9 mouse cellular contexts compared by ENCODE assay signal in genomic region chr19:45781676-45782075, GRCm38 (mm10). TPM values are rescaled to one million over a fixed set of nuclear protein-coding genes. Genes with fewer than 3 reads are reported as not detected.
DNase-seq lines count a peak whose midpoint lies in the region; ATAC-seq and TF ChIP-seq lines count a peak whose summit lies in the region.
"Had no signal": no experiment of that assay in that cellular context is flagged by ENCODE, and none has a peak within 500 bp of the region (broad histone marks: within the 10 kb centered on the region; RNA-seq: fewer than 3 reads in every experiment).

No protein-coding gene starts in this region.

- TF ChIP-seq CTCF in layer of hippocampus, adult 2 months (conservative IDR thresholded peaks at IDR 0.05) = peak; percentile 53

- no peaks in the 10 kb centered on the region for H3K9me3 ChIP-seq in embryonic facial prominence, embryonic 10.5 days
- H3K9me3 ChIP-seq in intestine, embryonic 14.5 days (ENCODE audit: control insufficient read depth, low read length) = no peaks in the 10 kb centered on the region

- peaks cover 48% of the 10 kb centered on the region for H3K36me3 ChIP-seq in embryonic facial prominence, embryonic 10.5 days (replicated peaks)
- peaks cover 37% of the 10 kb centered on the region for H3K36me3 ChIP-seq in intestine, embryonic 14.5 days (ENCODE audit: control insufficient read depth, insufficient read depth, low read length)
- H3K36me3 ChIP-seq in myocyte (ENCODE audit: control insufficient read depth, insufficient read depth) = peaks cover 21% of the 10 kb centered on the region

- H3ac ChIP-seq in myocyte (ENCODE audit: control insufficient read depth, insufficient read length) = no peak overlapping the region

- no peak overlapping the region; the same call in 1 of the 2 replicates for H3K9ac ChIP-seq in intestine, embryonic 14.5 days (ENCODE audit: low read length)

- H3K79me2 ChIP-seq in myocyte (ENCODE audit: control insufficient read depth, insufficient read depth) = peaks cover 59% of the 10 kb centered on the region

- peak overlapping the region; percentile 84 for H3K4me2 ChIP-seq in intestine, embryonic 14.5 days (ENCODE audit: low read length)
- H3K4me2 ChIP-seq in myocyte (ENCODE audit: low read depth) = peak overlapping the region; percentile 88

- peaks cover 31% of the 10 kb centered on the region for H3K4me1 ChIP-seq in embryonic facial prominence, embryonic 10.5 days
- H3K4me1 ChIP-seq in intestine, embryonic 14.5 days (replicated peaks; ENCODE audit: control insufficient read depth, insufficient read depth, low read length) = peaks cover 23% of the 10 kb centered on the region

- H3K4me3 ChIP-seq in layer of hippocampus, adult 2 months = peak overlapping the region; percentile 98
- H3K4me3 ChIP-seq in embryonic facial prominence, embryonic 10.5 days = peak overlapping the region; percentile 99
- peak overlapping the region; percentile 91 for H3K4me3 ChIP-seq in intestine, embryonic 14.5 days (ENCODE audit: low read depth, low read length)
- H3K4me3 ChIP-seq in myocyte = peak overlapping the region; percentile 85

- no peaks in the 10 kb centered on the region for H3K27me3 ChIP-seq in embryonic facial prominence, embryonic 10.5 days (replicated peaks; ENCODE audit: low read depth, poor library complexity, severe bottlenecking)
- no peaks in the 10 kb centered on the region for H3K27me3 ChIP-seq in intestine, embryonic 14.5 days (replicated peaks; ENCODE audit: control insufficient read depth, insufficient read depth, low read length)
- H3K27me3 ChIP-seq in myocyte (ENCODE audit: control insufficient read depth, insufficient read depth, insufficient read length) = no peaks in the 10 kb centered on the region

- no peak for DNase-seq in layer of hippocampus, adult 2 months (ENCODE audit: low spot score in 2 of 2)
- no peak for DNase-seq in layer of hippocampus, postnatal 14 days (ENCODE audit: low spot score in 2 of 2)
- DNase-seq in embryonic facial prominence, embryonic 10.5 days (ENCODE audit: low spot score) = no peak
- DNase-seq in intestine, embryonic 14.5 days (ENCODE audit: low spot score) = no peak
- DNase-seq in right cerebral cortex, adult 2 months (ENCODE audit: low spot score in 2 of 2) = no peak
- no peak for DNase-seq in adrenal gland, postnatal 14 days
- DNase-seq in left cerebral cortex, adult 11 months (ENCODE audit: low spot score) = no peak
- DNase-seq: adrenal gland, adult 8-10 months had no signal

- 70% methylated on average over 8 of the region's 8 CpGs for WGBS in embryonic facial prominence, embryonic 10.5 days
- WGBS in intestine, embryonic 14.5 days = 63% methylated on average over 8 of the region's 8 CpGs

- peak overlapping the region; percentile 100; the same call in 1 of the 2 replicates for H3K27ac ChIP-seq in layer of hippocampus, adult 2 months
- H3K27ac ChIP-seq in embryonic facial prominence, embryonic 10.5 days (replicated peaks) = no peak overlapping the region
- H3K27ac ChIP-seq in intestine, embryonic 14.5 days (ENCODE audit: low read depth) = no peak overlapping the region

- ATAC-seq in intestine, embryonic 14.5 days (replicated peaks; ENCODE audit: low FRiP score, low TSS enrichment, low read depth) = no peak

- no peak for TF ChIP-seq POLR2A in myocyte (IDR thresholded peaks at IDR 0.05; ENCODE audit: insufficient read length, low read depth)

TF ChIP-seq in myocyte, 11 proteins besides CTCF, POLR2A, EP300 and RAD21:
- TF ChIP-seq MAX (IDR thresholded peaks at IDR 0.05; ENCODE audit: low read depth) (no peak), MYOD1 (IDR thresholded peaks at IDR 0.05; ENCODE audit: control insufficient read depth in 1 of 3, insufficient read length in 2 of 3, low read depth in 2 of 3) (no peak), TCF3 (IDR thresholded peaks at IDR 0.05; ENCODE audit: insufficient read length, low read depth) (no peak), USF1 (IDR thresholded peaks at IDR 0.05; ENCODE audit: low read depth) (no peak), TCF12 (IDR thresholded peaks at IDR 0.05; ENCODE audit: insufficient read depth, poor library complexity, severe bottlenecking) (no peak)

RNA-seq across cellular contexts. Expression of gene Mgea5, which starts 2.0 kb away (rescaled TPM):
- 100 to 1,000 TPM; 166 to 170 TPM for total RNA-seq in layer of hippocampus, adult 2 months (2021)
- 100 to 1,000 TPM; 133 to 136 TPM for total RNA-seq in layer of hippocampus, postnatal 14 days (2021)
- polyA plus RNA-seq in embryonic facial prominence, embryonic 10.5 days (2016; fragmentation: Nextera tagmentation; extraction: Ambion mirVana) = 61.3 and 62.3 TPM in 2 replicates
- polyA plus RNA-seq in intestine, embryonic 14.5 days (2014; fragmentation: Nextera tagmentation; extraction: Ambion mirVana) = 55.0 and 58.9 TPM in 2 replicates
- polyA plus RNA-seq in myocyte (2012; fragmentation: generic; extraction: Trizol) = 27.1 TPM
- 71.8 and 76.5 TPM in 2 replicates for total RNA-seq in adrenal gland, postnatal 14 days (2021)

RNA-seq across cellular contexts. Expression of gene Npm3, which starts 32.3 kb away (rescaled TPM):
- total RNA-seq in layer of hippocampus, adult 2 months (2021) = 1 to 10 TPM; 7.3 to 9.7 TPM
- 10 to 100 TPM; 11.9 to 12.9 TPM for total RNA-seq in layer of hippocampus, postnatal 14 days (2021)
- 12.0 and 12.4 TPM in 2 replicates for polyA plus RNA-seq in embryonic facial prominence, embryonic 10.5 days (2016; fragmentation: Nextera tagmentation; extraction: Ambion mirVana)
- polyA plus RNA-seq in intestine, embryonic 14.5 days (2014; fragmentation: Nextera tagmentation; extraction: Ambion mirVana) = 16.3 and 16.7 TPM in 2 replicates
- 97.2 TPM for polyA plus RNA-seq in myocyte (2012; fragmentation: generic; extraction: Trizol)
- 27.1 and 33.6 TPM in 2 replicates for total RNA-seq in adrenal gland, postnatal 14 days (2021)

RNA-seq across cellular contexts. Expression of gene Kcnip2, which starts 34.2 kb away (rescaled TPM):
- total RNA-seq in layer of hippocampus, adult 2 months (2021) = 100 to 1,000 TPM; 212 to 222 TPM
- total RNA-seq in layer of hippocampus, postnatal 14 days (2021) = 100 to 1,000 TPM; 193 to 195 TPM
- polyA plus RNA-seq in embryonic facial prominence, embryonic 10.5 days (2016; fragmentation: Nextera tagmentation; extraction: Ambion mirVana) = 0.44 and 0.67 TPM in 2 replicates
- 1.3 and 1.6 TPM in 2 replicates for polyA plus RNA-seq in intestine, embryonic 14.5 days (2014; fragmentation: Nextera tagmentation; extraction: Ambion mirVana)
- polyA plus RNA-seq in myocyte (2012; fragmentation: generic; extraction: Trizol) = 0.04 TPM
- total RNA-seq in adrenal gland, postnatal 14 days (2021) = 0.19 and 0.38 TPM in 2 replicates

RNA-seq across cellular contexts. Expression of gene Fgf8, which starts 39.0 kb away (rescaled TPM):
- not detected for total RNA-seq in layer of hippocampus, adult 2 months (2021)
- total RNA-seq in layer of hippocampus, postnatal 14 days (2021) = not detected
- polyA plus RNA-seq in embryonic facial prominence, embryonic 10.5 days (2016; fragmentation: Nextera tagmentation; extraction: Ambion mirVana) = 36.9 and 43.2 TPM in 2 replicates
- polyA plus RNA-seq in intestine, embryonic 14.5 days (2014; fragmentation: Nextera tagmentation; extraction: Ambion mirVana) = not detected in 2 replicates
- polyA plus RNA-seq in myocyte (2012; fragmentation: generic; extraction: Trizol) = not detected
- not detected in 2 replicates for total RNA-seq in adrenal gland, postnatal 14 days (2021)
- total RNA-seq: adrenal gland, adult 8-10 months had no signal

Comparison
In these comparisons a context has a peak if more than half of its experiments do, and no peak if none do; other contexts are left out.
1. RNA of gene Kcnip2, which starts 34.2 kb away (total RNA-seq): 212 to 222 TPM in layer of hippocampus, adult 2 months and 193 to 195 TPM in layer of hippocampus, postnatal 14 days; 0.19 to 0.38 TPM in adrenal gland, postnatal 14 days; every median in the first group is over 100 times any median in the second.
2. Peak in every context shown above with its lines, with median percentiles within 50 percentile points of each other: H3K4me3 ChIP-seq.